Mouse (Mus musculus): ENCODE data around the gene Cep170.

GRCm38 (mm10) chr1:176835501-176836294, 21.8 kb upstream of the Cep170 start:
- TF ChIP-seq POLR2A (IDR thresholded peaks at IDR 0.05; ENCODE audit: borderline replicate concordance, control insufficient read depth, low read depth, low read length) (peak; percentile 30; the same call in 1 of the 2 replicates), CTCF (IDR thresholded peaks at IDR 0.05; ENCODE audit: control insufficient read depth, insufficient read depth, low read length) (no peak)

Data from bone marrow, adult 2 months (tissue).